Mouse (Mus musculus) heart, postnatal 0 days (tissue): ENCODE measurements around the gene Ppp4c.
A peak's percentile ranks its signal among the peaks of the same experiment; 100 is the strongest.

Source experiments
- CTCF ChIP-seq: IDR thresholded peaks from 2 replicates; pipeline ENCODE4 v1.5.1; 2016; ENCODE audit warnings: antibody characterized with exemption, control low read depth, low read depth
- EP300 ChIP-seq: IDR thresholded peaks from 2 replicates; pipeline ENCODE4 v1.6.1; 2016; ENCODE audit warnings: antibody characterized with exemption, low read depth

DNA sequence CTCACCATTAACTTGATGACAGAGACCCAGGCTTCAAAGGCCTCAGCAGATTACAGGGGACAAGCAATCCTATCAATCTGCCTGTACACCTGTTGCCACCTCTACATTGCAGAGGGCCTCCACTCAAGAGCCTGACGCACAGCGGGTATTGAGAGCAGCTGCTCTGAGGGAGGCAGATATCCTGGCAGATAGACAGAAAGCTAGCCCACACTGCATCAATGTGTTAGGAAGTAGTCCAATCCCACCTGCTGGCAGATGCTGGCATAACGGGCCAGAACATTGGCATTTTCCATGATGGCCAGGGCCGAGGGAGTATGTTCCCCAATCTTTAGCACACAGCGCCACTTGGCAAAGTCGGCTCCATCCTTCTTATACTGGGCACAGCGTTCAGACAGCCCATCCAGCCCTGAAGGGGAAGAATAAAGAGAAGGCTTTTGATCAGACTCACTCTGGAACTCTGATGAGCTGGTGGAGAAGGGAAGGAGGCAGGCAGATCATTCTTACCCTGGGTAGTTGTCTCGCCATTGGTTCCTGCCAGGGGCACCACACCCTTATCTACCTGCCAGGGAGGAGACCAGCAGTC lies 4.1 kb upstream of the Ppp4c start:
- TF ChIP-seq CTCF (0 out of 2 replicates have a peak, but pooled peaks have one; percentile 16), EP300 (no peak)
